Mouse (Mus musculus) C2C12 (cell line): Measurements from ENCODE around the gene Rplp0. TPM values are rescaled to one million over a fixed set of nuclear protein-coding genes. Genes with fewer than 3 reads are reported as not detected.

Source experiments
- H3K27me3 ChIP-seq: one replicate; pipeline ENCODE4 v1.6.1; 2011; ENCODE audit not compliant: control insufficient read depth, insufficient read depth, insufficient read length
- H3K36me3 ChIP-seq: one replicate; pipeline ENCODE4 v1.6.1; 2011; ENCODE audit not compliant: control insufficient read depth, insufficient read depth
- H3K4me3 ChIP-seq: one replicate; pipeline ENCODE4 v1.5.1; 2011; ENCODE audit warnings: mild to moderate bottlenecking, control low read depth; ENCODE audit not compliant: poor library complexity, insufficient read depth, severe bottlenecking
- H3K79me2 ChIP-seq: one replicate; pipeline ENCODE4 v1.6.1; 2011; ENCODE audit not compliant: control insufficient read depth, insufficient read depth
- H3K79me3 ChIP-seq: one replicate; pipeline ENCODE4 v1.6.1; 2011; ENCODE audit warnings: low read depth, control low read depth
- H3ac ChIP-seq: one replicate; pipeline ENCODE3; 2011; ENCODE audit warnings: low read depth; ENCODE audit not compliant: control insufficient read depth, insufficient read length
- CEBPB ChIP-seq: IDR thresholded peaks from one replicate; pipeline ENCODE4 v1.6.1; 2011; ENCODE audit warnings: low read depth, mild to moderate bottlenecking, control low read depth, moderate library complexity
- CTCF ChIP-seq: IDR thresholded peaks from one replicate; pipeline ENCODE4 v1.5.1; 2011; ENCODE audit not compliant: control insufficient read depth, insufficient read depth, insufficient read length
- FOSL1 ChIP-seq: IDR thresholded peaks from one replicate; pipeline ENCODE4 v1.8.0; 2011; ENCODE audit warnings: mild to moderate bottlenecking, low read length; ENCODE audit not compliant: poor library complexity, insufficient read depth, severe bottlenecking
- MAX ChIP-seq: IDR thresholded peaks from one replicate; pipeline ENCODE4 v1.6.1; 2011; ENCODE audit warnings: mild to moderate bottlenecking, control low read depth
- MYOD1 ChIP-seq: IDR thresholded peaks from one replicate; pipeline ENCODE4 v1.6.1; 2011; ENCODE audit warnings: low read depth; ENCODE audit not compliant: control insufficient read depth, insufficient read length
- MYOG ChIP-seq: IDR thresholded peaks from one replicate; pipeline ENCODE4 v1.6.1; 2011; ENCODE audit not compliant: control insufficient read depth, insufficient read length; ENCODE audit errors: extremely low read depth
- USF1 ChIP-seq: IDR thresholded peaks from one replicate; pipeline ENCODE4 v1.6.1; 2011; ENCODE audit warnings: low read depth, mild to moderate bottlenecking, control low read depth, moderate library complexity
- polyA plus RNA-seq: library from polyadenylated mRNA; unstranded; fragments of >200 nt; fragmentation: generic; extraction: Trizol; gene quantifications from one replicate; pipeline ENCODE4 v1.2.1, GENCODE M21; 2012; ENCODE audit warnings: missing spikeins

The Rplp0 gene
- polyA plus RNA-seq, 1 experiment, result 5,791 TPM

DNA sequence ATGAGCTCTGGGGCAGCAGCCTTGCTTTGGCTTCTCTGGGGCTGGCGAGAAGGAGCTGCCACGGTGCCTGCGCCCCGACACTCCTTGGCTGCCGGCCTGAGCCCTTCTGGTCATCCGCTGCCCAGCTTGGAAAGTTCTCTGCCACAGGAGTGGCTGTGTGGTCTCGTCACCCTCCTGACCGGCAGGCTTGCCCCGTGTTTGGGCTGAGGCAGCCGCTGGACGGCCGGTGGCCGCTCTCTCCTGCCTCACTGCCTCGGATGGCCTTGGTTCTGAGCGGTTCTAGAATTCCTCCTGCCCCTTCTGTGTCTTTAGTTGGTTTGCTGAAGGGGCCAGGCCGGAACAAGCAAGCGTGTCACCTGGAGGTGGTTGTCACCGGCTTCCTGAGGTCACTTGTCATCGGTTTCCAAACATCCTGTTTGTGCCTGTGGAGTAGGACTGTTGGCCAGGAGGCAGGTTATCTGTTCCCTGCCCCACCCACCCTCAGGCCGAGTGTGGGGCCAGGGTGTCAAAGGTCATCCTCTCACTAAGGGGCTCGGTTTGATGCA is 38.9 kb upstream of the Rplp0 start:
- H3K36me3 ChIP-seq, result peaks cover 7% of the 10 kb centered on the region
- peaks cover 71% of the 10 kb centered on the region for H3K79me3 ChIP-seq
- H3K4me3 ChIP-seq, result no peak overlapping the region
- no peaks in the 10 kb centered on the region for H3K27me3 ChIP-seq
- no peak overlapping the region for H3ac ChIP-seq
- H3K79me2 ChIP-seq, result peaks cover 98% of the 10 kb centered on the region
- TF ChIP-seq MAX (no peak), MYOG (no peak), MYOD1 (no peak), FOSL1 (no peak)

- peaks cover 98% of the 10 kb centered on the region for H3K79me2 ChIP-seq
- no peak overlapping the region for H3K4me3 ChIP-seq
- H3K79me3 ChIP-seq, result peaks cover 68% of the 10 kb centered on the region
- TF ChIP-seq CEBPB (no peak), FOSL1 (no peak), MAX (no peak), MYOG (no peak), MYOD1 (no peak), CTCF (no peak), USF1 (no peak)
- peaks cover 11% of the 10 kb centered on the region for H3K36me3 ChIP-seq
- no peak overlapping the region for H3ac ChIP-seq
- H3K27me3 ChIP-seq, result no peaks in the 10 kb centered on the region
Measured at GRCm38 (mm10) chr5:115521553-115522461, 37.5 kb upstream of the Rplp0 start.

- Histone ChIP-seq H3K4me3 (no peak overlapping the region), H3K79me2 (peaks cover 98% of the 10 kb centered on the region), H3K27me3 (no peaks in the 10 kb centered on the region), H3ac (no peak overlapping the region), H3K79me3 (peaks cover 67% of the 10 kb centered on the region), H3K36me3 (peaks cover 12% of the 10 kb centered on the region)
- TF ChIP-seq MAX (no peak), MYOG (no peak), CEBPB (no peak), CTCF (no peak), USF1 (no peak), FOSL1 (no peak), MYOD1 (no peak)
Measured at GRCm38 (mm10) chr5:115522531-115522930, 36.7 kb upstream of the Rplp0 start.

DNA sequence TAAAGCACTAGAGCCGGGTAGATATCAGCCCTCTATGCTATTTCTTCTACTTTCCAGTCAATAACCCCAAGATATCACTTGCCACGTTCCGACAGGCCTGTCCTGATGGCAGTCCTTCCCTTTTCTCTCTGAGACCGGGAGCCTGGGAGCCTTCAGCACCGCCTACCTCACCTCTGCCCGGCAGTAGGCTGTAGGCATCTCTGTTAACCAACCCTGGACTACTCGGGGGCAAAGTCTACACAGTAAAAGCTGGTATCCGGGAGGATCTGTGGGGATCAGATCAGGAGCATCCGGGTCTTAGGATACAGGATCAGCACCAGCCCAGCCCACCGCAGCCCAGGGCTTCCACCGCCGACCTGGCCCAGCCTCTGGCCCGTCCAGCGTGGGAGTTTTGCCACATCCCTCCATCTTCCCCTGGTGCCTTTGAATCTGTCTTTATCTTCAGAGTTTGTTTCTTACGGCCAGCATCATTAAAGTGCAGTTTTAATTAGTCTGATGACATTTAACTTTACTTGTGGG is 36.2 kb upstream of the Rplp0 start:
- no peak for TF ChIP-seq MYOD1
- no peak for TF ChIP-seq FOSL1
- no peak for TF ChIP-seq CTCF
- TF ChIP-seq MYOG, result no peak
- TF ChIP-seq MAX, result no peak
- no peak for TF ChIP-seq CEBPB
- TF ChIP-seq USF1, result no peak
- H3K79me2 ChIP-seq, result peaks cover 98% of the 10 kb centered on the region
- H3K79me3 ChIP-seq, result peaks cover 66% of the 10 kb centered on the region
- no peak overlapping the region for H3ac ChIP-seq
- H3K4me3 ChIP-seq, result no peak overlapping the region
- no peaks in the 10 kb centered on the region for H3K27me3 ChIP-seq
- H3K36me3 ChIP-seq, result peaks cover 8% of the 10 kb centered on the region

GRCm38 (mm10) chr5:115523971-115524370 is 35.3 kb upstream of the Rplp0 start:
- Histone ChIP-seq H3K79me3 (peaks cover 65% of the 10 kb centered on the region), H3ac (no peak overlapping the region), H3K4me3 (no peak overlapping the region), H3K36me3 (peaks cover 8% of the 10 kb centered on the region), H3K27me3 (no peaks in the 10 kb centered on the region), H3K79me2 (peaks cover 98% of the 10 kb centered on the region)
- TF ChIP-seq MYOD1 (peak; percentile 32), USF1 (no peak)

DNA sequence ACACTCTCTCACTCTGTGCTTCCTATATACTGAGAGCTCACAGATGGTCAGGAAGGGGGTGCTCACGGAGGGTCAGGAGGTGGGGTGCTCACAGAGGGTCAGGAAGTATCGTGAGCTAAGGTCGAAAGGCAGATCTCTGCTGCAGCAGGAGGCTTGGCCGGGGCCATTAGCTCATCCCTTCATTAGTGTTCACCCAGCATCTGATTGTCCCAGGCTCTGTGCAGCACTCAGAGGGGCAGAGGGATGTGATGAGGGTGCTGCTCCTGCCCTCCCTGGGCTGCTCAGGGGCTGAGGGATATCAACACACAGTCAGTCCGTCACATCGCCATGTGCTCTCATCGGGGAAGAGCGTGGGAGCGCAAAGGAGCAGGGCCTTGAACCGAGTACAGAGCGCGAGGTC is 34.8 kb upstream of the Rplp0 start:
- Histone ChIP-seq H3K79me2 (peaks cover 98% of the 10 kb centered on the region), H3K79me3 (peaks cover 61% of the 10 kb centered on the region), H3K4me3 (no peak overlapping the region), H3ac (peak overlapping the region; percentile 4), H3K27me3 (no peaks in the 10 kb centered on the region), H3K36me3 (peaks cover 8% of the 10 kb centered on the region)
- TF ChIP-seq MYOG (no peak), CTCF (no peak), FOSL1 (no peak), CEBPB (no peak), MAX (no peak), USF1 (no peak), MYOD1 (no peak)
